Mouse (Mus musculus): Measurements from ENCODE around the gene Slc6a11. TPM values are rescaled to one million over a fixed set of nuclear protein-coding genes. Genes with fewer than 3 reads are reported as not detected.

Gene Slc6a11
- total RNA-seq (2021): under 1 TPM; 0.23 to 0.24 TPM
- long read RNA-seq, experiment 1: 0 reads
- long read RNA-seq, experiment 2: 0 reads

DNA sequence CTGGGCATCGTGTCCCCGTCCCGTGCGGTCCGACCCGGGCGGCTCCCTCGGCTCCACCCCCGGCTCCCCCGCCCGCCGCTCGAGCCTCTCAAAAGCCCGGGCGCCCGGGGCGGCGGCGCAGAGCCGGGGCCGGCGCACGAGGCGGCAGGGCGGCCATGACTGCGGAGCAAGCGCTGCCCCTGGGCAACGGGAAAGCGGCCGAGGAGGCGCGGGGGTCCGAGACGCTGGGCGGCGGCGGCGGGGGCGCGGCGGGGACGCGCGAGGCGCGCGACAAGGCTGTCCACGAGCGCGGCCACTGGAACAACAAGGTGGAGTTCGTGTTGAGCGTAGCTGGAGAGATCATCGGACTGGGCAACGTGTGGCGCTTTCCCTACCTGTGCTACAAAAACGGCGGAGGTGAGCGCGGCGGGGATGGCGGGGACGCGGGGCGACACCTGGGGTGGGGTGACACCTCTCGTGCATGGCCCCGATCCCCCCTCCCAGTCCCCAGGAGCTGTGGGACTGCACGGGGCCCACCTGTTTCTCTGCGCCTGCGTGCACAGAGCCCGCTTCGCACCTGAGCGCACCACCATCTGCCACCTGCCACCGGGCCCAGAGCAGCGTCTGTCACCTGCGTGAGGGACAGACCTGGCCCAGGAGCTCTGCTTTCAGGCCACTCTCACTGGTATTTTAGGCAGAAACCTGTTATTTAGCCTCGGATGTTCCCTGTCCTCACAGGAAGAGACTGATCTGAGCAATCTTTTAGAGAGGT lies at the start of gene Slc6a11:
TSS of gene Slc6a11 (plus strand) at position 120 of the 751 bp plus-strand sequence.
- DNase-seq: no peak
- intact Hi-C loops (cut with DNase I; ENCODE audit: low total_unique reads): no loop called here

DNA sequence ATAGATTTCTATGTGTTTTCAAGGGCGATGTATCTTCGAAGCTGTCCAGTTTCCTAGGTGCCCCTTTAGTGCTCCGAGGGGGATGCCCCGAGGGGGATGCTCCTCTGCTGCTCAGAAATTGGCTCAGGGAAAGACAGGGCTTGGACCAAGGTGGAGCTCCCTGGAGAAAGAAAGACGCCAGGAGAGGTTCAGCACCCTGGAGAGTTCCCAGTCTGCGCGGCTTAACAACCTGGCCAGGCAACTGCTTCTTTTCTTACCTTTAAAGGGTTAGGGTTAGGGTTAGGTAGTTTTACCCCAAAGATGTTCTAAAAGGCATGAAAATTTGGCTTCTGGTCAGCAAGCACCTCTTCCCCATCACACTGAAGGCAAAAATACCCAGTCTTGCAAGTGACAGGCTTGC lies 43.9 kb upstream of the Slc6a11 start:
- intact Hi-C loops (cut with DNase I; ENCODE audit: low total_unique reads): no loop called here
- no peak for DNase-seq

DNA sequence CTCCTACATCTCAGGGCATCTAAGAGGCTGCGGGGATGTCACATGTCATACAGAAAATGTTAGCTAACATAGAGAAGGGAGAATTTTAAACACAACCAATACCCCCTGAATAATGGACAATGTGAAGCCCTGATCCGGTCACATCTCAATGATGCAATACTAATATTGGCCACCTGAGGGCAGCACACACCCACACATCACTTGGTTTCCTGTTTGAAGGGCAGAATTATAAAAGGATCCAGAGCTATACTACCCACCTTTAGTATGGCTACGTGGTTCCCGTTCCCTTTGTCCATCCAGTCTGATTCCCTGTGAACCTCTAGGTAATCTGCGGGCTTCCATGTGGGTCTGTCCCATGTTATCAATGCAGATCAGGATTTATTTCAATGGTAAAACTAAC lies 41.4 kb upstream of the Slc6a11 start:
- intact Hi-C loops (cut with DNase I; ENCODE audit: low total_unique reads): loop anchor here (5.0 to 10.0 kb wide), 3 partner anchors 163 to 605 kb away; no protein-coding TSS in a partner anchor
- DNase-seq: peak; percentile 24

GRCm38 (mm10) chr6:114092216-114092615 lies 38.8 kb upstream of the Slc6a11 start:
- intact Hi-C loops (cut with DNase I; ENCODE audit: low total_unique reads): loop anchor here (5.0 to 10.0 kb wide), 3 partner anchors 160 to 603 kb away; no protein-coding TSS in a partner anchor
- no peak for DNase-seq

- intact Hi-C loops (cut with DNase I; ENCODE audit: low total_unique reads): loop anchor here (5.0 to 10.0 kb wide), 3 partner anchors 158 to 601 kb away; no protein-coding TSS in a partner anchor
- DNase-seq: no peak
Measured at GRCm38 (mm10) chr6:114094251-114094650, 36.8 kb upstream of the Slc6a11 start.

GRCm38 (mm10) chr6:114096574-114096973 lies 34.5 kb upstream of the Slc6a11 start:
- intact Hi-C loops (cut with DNase I; ENCODE audit: low total_unique reads): loop anchor here (10.0 kb wide), 1 partner anchor 598 kb away; no protein-coding TSS in a partner anchor
- DNase-seq: no peak

GRCm38 (mm10) chr6:114101923-114102322 lies 29.1 kb upstream of the Slc6a11 start:
- intact Hi-C loops (cut with DNase I; ENCODE audit: low total_unique reads): no loop called here
- DNase-seq: no peak

GRCm38 (mm10) chr6:114119507-114119906 lies 11.5 kb upstream of the Slc6a11 start:
- intact Hi-C loops (cut with DNase I; ENCODE audit: low total_unique reads): no loop called here
- no peak for DNase-seq

DNA sequence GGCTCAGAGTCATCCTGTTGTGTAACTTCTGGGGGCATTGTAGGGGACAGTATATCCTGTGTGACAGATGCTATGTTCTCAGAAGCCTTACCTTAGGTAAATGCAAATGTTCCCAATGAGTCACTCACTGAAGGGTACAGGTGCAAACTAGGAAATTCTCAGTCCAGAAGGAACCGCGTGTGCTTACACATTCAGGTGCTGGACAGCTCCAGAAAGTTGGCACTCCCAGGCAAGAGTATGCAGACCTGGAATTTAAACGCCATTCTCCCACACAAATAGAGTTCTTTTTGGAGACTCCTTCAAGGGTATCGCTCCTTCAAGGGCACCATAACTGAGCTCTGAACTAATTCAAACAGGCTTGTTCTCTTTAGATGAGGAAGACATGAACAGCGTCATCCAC lies 5.5 kb upstream of the Slc6a11 start:
- DNase-seq: no peak
- intact Hi-C loops (cut with DNase I; ENCODE audit: low total_unique reads): no loop called here

- intact Hi-C loops (cut with DNase I; ENCODE audit: low total_unique reads): no loop called here
- DNase-seq: no peak
Measured at GRCm38 (mm10) chr6:114132472-114132871, 1.4 kb downstream of the Slc6a11 start.

- no peak for DNase-seq
- intact Hi-C loops (cut with DNase I; ENCODE audit: low total_unique reads): no loop called here
Measured at GRCm38 (mm10) chr6:114132916-114133315, 1.9 kb downstream of the Slc6a11 start.

- intact Hi-C loops (cut with DNase I; ENCODE audit: low total_unique reads): no loop called here
- no peak for DNase-seq
Measured at GRCm38 (mm10) chr6:114138970-114139369, 7.9 kb downstream of the Slc6a11 start.

GRCm38 (mm10) chr6:114141481-114141880 lies 10.4 kb downstream of the Slc6a11 start:
- DNase-seq: no peak
- intact Hi-C loops (cut with DNase I; ENCODE audit: low total_unique reads): no loop called here

- intact Hi-C loops (cut with DNase I; ENCODE audit: low total_unique reads): no loop called here
- no peak for DNase-seq
Measured at GRCm38 (mm10) chr6:114142480-114142879, 11.4 kb downstream of the Slc6a11 start.

DNA sequence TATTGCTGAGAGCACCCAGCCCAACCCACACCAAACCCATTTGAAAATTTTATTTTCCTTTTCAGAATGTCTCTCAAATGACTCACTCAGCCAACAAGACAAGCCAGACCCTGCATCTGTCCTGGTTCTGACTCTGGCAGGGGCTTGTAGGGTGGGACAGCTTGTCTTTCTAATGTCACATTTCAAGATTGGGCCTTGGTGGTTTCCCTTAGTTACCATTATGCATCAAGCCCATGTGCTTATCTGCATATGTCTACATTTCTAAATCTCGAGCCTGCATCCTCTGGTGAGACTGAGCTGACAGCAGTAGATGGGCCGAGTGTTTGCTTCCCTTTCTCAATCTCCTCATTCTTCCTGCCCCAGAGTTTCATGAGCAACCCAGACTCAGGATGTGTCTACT lies 12.5 kb downstream of the Slc6a11 start:
- intact Hi-C loops (cut with DNase I; ENCODE audit: low total_unique reads): no loop called here
- no peak for DNase-seq

- intact Hi-C loops (cut with DNase I; ENCODE audit: low total_unique reads): no loop called here
- DNase-seq: no peak
Measured at GRCm38 (mm10) chr6:114144447-114145105, 13.5 kb downstream of the Slc6a11 start.

GRCm38 (mm10) chr6:114145650-114146329 lies 14.7 kb downstream of the Slc6a11 start:
- no peak for DNase-seq
- intact Hi-C loops (cut with DNase I; ENCODE audit: low total_unique reads): no loop called here

- intact Hi-C loops (cut with DNase I; ENCODE audit: low total_unique reads): no loop called here
- DNase-seq: no peak
Measured at GRCm38 (mm10) chr6:114155720-114156119, 24.7 kb downstream of the Slc6a11 start.

- no peak for DNase-seq
- intact Hi-C loops (cut with DNase I; ENCODE audit: low total_unique reads): no loop called here
Measured at GRCm38 (mm10) chr6:114158811-114159210, 27.8 kb downstream of the Slc6a11 start.

DNA sequence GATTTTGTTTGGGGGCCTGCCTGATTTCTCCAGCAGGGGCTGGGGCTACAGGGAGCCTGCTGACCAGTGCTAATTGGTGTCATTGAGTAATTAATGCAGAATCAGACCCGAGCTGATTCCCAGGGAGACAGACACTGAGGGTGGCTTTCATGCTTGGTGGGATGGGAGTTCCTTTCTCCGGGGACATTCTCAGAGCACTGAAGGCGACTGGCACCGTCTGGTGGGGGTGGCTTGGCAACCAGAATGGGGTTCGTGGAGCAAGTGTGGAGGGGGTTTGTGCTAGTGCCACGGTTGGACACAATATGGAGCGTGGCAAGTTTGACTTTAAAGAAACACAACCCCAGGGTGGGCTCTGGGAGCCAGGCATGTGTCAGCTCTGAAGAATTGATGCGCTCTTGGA lies 29.7 kb downstream of the Slc6a11 start:
- intact Hi-C loops (cut with DNase I; ENCODE audit: low total_unique reads): no loop called here
- no peak for DNase-seq

All from gastrocnemius, postnatal 14 days (tissue).